Mouse (Mus musculus) forebrain, embryonic 10.5 days (tissue): Measurements from ENCODE around the gene Hist1h3b. TPM values are rescaled to one million over a fixed set of nuclear protein-coding genes. Genes with fewer than 3 reads are reported as not detected.
A peak's percentile ranks its signal among the peaks of the same experiment; 100 is the strongest.
"Not testable (repeated sequence)": the region's sequence is repeated elsewhere in the genome, so short reads cannot be mapped to it uniquely, and the experiment has no call there.

Experiments used
- DNase-seq: peaks from one replicate; pipeline ENCODE4 v3.0.0-alpha.2; 2017; ENCODE audit warnings: low spot score; ENCODE audit errors: extremely low spot score
- H3K27ac ChIP-seq: fragments of 300-500 bp; sonication (generic); 2 replicates; pipeline ENCODE4 v1.5.1; 2016; ENCODE audit warnings: mild to moderate bottlenecking
- H3K27me3 ChIP-seq: fragments of 300-500 bp; sonication (generic); 2 replicates; pipeline ENCODE4 v1.6.1; 2016; ENCODE audit warnings: mild to moderate bottlenecking; ENCODE audit not compliant: poor library complexity, severe bottlenecking
- H3K36me3 ChIP-seq: fragments of 300-500 bp; sonication (generic); replicated peaks from 2 replicates; pipeline ENCODE4 v1.6.1; 2016; ENCODE audit warnings: mild to moderate bottlenecking, moderate library complexity
- H3K4me1 ChIP-seq: fragments of 300-500 bp; sonication (generic); 2 replicates; pipeline ENCODE4 v1.6.1; 2016
- H3K4me3 ChIP-seq: fragments of 300-500 bp; sonication (generic); 2 replicates; pipeline ENCODE4 v1.5.1; 2016; ENCODE audit warnings: mild to moderate bottlenecking, moderate library complexity
- H3K9me3 ChIP-seq: fragments of 300-500 bp; sonication (generic); 2 replicates; pipeline ENCODE4 v1.6.1; 2016; ENCODE audit warnings: mild to moderate bottlenecking, moderate library complexity
- WGBS: fragments of 180-500 bp; shearing (Covaris S2); methylation state at CpG from one replicate; pipeline ENCODE4 v1.1.7; 2016; 5-methylcytosine and 5-hydroxymethylcytosine counted together
- polyA plus RNA-seq: library from polyadenylated mRNA; unstranded; fragments of >200 nt; fragmentation: Nextera tagmentation; extraction: Ambion mirVana; gene quantifications from 2 replicates; pipeline ENCODE4 v1.2.1, GENCODE M21; 2016

Hist1h3b gene
- polyA plus RNA-seq = 9.1 and 9.5 TPM in 2 replicates

DNA sequence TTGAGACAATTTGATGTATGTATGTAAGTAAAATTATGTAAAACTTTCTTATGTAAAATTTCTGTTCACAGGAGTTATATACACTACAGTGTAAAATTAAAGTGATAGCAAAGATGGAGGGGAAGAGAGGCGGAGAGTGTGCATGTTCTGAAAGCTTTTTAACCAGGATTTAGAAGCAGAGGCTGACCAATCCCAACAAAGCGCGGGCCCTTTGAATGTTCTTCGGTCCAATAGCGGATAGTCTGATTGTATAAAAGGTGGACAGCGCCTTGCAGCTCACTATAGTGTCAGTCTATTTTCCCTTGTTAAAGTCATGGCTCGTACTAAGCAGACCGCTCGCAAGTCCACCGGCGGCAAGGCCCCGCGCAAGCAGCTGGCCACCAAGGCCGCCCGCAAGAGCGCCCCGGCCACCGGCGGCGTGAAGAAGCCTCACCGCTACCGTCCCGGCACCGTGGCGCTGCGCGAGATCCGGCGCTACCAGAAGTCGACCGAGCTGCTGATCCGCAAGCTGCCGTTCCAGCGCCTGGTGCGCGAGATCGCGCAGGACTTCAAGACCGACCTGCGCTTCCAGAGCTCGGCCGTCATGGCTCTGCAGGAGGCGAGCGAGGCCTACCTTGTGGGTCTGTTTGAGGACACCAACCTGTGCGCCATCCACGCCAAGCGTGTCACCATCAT is at the start of gene Hist1h3b:
Gene Hist1h3b, plus strand, starts transcription at position 201 of the 675 bp plus-strand sequence.
- peaks cover 39% of the 10 kb centered on the region for H3K4me1 ChIP-seq
- not testable (repeated sequence) for H3K27me3 ChIP-seq, H3K36me3 ChIP-seq, H3K9me3 ChIP-seq
- under 1% methylated on average over 23 of the region's 47 CpGs for WGBS
- DNase-seq = peak; percentile 89
- H3K27ac ChIP-seq = peak within 1 kb of the TSS; percentile 98
- peak within 1 kb of the TSS; percentile 56 for H3K4me3 ChIP-seq

DNA sequence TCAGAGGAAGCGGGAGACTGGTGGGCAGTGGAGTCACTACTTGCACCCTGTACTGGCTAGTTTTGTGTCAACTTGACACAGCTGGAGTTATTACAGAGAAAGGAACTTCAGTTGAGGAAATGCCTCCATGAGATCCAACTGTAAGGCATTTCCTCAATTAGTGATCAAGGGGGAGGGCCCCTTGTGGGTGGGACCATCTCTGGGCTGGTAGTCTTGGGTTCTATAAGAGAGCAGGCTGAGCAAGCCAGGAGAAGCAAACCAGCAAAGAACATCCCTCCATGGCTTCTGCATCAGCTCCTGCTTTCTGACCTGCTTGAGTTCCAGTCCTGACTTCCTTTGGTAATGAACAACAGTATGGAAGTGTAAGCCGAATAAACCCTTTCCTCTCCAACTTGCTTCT is 49.3 kb upstream of the Hist1h3b start:
- peaks cover 17% of the 10 kb centered on the region for H3K4me1 ChIP-seq
- not testable (repeated sequence) for H3K27me3 ChIP-seq, H3K9me3 ChIP-seq, DNase-seq, H3K36me3 ChIP-seq, H3K4me3 ChIP-seq, H3K27ac ChIP-seq
- 84% methylated on average over 2 of the region's 2 CpGs for WGBS

DNA sequence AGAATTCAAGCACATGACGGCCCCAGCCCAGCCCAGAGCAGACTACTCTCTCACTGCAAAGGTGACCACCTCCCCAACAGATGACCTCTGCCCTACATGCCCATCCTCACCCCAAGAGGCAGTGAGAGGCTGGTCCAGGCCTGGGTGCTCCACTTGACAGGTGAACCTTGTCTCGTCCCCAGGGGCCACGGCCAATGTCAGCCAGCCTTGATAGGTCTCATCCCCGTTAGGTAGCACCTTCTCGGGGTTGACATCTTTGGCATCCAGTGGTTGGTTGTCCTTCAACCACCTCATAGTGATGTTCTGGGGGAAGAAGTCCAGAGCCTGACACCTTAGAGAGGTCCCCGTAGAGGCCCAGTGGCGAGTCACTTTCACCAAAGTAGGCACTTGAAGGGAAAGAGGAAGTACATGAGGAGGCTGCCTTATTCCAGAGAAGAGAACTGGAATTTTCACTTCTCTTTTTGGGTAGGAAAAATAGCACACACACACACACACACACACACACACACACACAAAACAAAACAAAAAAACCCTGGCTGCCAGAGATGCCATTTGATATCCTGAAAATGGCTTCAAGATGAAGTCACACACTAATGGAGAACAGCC is 46.2 kb upstream of the Hist1h3b start:
- Histone ChIP-seq H3K27me3 (peaks cover 23% of the 10 kb centered on the region), H3K36me3 (no peaks in the 10 kb centered on the region), H3K4me1 (peaks cover 21% of the 10 kb centered on the region), H3K9me3 (no peaks in the 10 kb centered on the region), H3K27ac (no peak overlapping the region), H3K4me3 (no peak overlapping the region)
- peak; percentile 8 for DNase-seq
- WGBS = 91% methylated on average over 7 of the region's 7 CpGs

DNA sequence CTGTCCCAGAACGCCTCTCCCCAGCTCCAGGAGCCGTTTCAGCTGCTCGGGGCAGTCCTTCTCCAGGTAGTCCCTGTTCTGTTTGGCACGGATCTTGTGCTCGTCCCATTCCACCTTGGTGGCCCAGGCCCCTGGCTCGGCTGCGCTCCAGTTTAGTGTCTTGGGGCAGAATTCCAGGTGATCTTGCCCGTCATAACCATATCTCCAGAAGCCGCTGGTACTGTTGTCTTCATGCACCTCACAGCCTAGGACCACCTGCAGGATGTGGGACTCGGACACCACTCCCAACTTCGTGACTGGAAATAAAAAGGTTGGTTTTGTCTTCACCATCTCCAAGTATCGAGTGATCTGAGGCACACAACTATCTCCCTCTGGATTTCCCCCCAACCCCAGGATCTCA is 45.3 kb upstream of the Hist1h3b start:
- DNase-seq = peak; percentile 12
- no peak overlapping the region for H3K4me3 ChIP-seq
- H3K9me3 ChIP-seq = no peaks in the 10 kb centered on the region
- H3K36me3 ChIP-seq = no peaks in the 10 kb centered on the region
- peaks cover 18% of the 10 kb centered on the region for H3K4me1 ChIP-seq
- 92% methylated on average over 12 of the region's 12 CpGs for WGBS
- H3K27me3 ChIP-seq = peaks cover 32% of the 10 kb centered on the region
- H3K27ac ChIP-seq = peak overlapping the region; percentile 37

DNA sequence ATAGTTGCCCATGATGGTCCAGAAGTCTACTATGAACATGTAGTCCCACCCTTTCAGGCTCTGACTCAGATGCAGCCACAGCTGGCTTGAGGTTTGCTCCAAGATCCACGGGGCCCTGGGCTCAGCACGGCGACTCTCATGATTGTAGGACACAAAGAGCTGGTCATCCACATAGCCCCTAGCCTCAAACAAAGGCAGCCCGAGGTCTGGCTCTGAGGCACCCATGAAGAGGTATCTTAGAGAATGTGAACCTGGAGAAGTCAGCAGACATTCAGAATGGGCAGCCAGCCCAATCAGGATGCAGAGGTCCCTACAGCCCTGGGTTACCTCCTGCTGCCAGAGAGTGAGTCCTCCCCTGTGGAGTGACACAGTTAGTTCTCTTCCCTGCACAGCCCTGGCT is 44.0 kb upstream of the Hist1h3b start:
- Histone ChIP-seq H3K36me3 (no peaks in the 10 kb centered on the region), H3K9me3 (no peaks in the 10 kb centered on the region), H3K27me3 (peaks cover 38% of the 10 kb centered on the region), H3K27ac (no peak overlapping the region), H3K4me3 (no peak overlapping the region), H3K4me1 (peaks cover 18% of the 10 kb centered on the region)
- WGBS = 85% methylated on average over 4 of the region's 4 CpGs
- peak; percentile 10 for DNase-seq

DNA sequence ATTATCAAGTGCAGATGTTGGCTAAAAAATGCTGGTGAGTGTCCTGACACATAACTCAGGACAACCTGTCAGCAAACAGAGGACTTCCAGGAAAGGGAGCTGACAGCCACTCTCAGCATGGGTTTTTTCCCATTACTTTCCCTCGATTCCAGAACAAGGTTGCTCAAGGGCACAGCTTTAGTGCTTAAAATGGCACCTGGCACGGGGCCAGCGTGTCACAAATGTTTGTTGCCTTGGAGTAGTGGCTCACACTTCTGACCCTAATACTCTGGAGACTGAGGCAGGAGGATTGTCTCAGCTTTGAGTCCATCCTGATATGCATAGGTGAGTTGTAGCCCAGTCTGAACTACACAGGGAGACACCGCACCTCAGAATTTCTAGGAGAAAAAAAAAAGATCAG is 43.4 kb upstream of the Hist1h3b start:
- DNase-seq = peak; percentile 12
- 84% methylated on average over 4 of the region's 4 CpGs for WGBS

DNA sequence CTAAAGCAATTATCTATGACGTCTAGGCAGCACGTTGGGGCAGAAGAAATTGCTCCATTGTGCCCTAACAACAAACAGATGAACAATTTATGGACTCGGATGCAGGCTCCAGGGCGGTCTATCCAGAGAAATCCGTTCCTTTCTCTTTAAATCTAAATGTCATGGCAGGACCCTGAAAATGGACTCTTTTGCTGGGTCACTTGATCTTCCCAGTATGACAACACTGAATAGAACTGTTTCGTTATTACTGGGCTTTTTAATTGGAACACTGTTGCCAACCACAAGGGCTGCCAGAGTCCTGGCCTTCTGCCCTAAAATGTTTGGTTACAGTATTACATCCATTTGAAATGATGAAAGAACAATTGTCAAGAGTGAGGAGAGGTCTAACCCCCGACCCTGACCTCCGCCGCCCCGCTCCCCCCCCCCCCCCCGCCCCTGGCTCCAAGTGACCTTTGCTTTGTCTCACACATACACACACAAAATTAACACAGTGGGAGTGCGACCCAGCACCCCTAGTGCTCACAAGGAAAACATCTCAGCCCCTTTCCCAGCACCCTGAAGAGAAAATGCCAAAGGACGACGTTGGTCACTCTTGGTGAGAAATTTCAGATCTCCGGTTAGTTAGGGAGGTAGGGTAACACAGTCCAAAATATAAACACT is 42.2 kb upstream of the Hist1h3b start:
- H3K27ac ChIP-seq = peak overlapping the region; percentile 76
- 26% methylated on average over 15 of the region's 15 CpGs for WGBS
- H3K36me3 ChIP-seq = no peaks in the 10 kb centered on the region
- DNase-seq = peak; percentile 14
- peaks cover 38% of the 10 kb centered on the region for H3K27me3 ChIP-seq
- peaks cover 18% of the 10 kb centered on the region for H3K4me1 ChIP-seq
- H3K4me3 ChIP-seq = peak overlapping the region; percentile 44
- H3K9me3 ChIP-seq = no peaks in the 10 kb centered on the region

More for the DNA sequence above, 43.4 kb upstream of the Hist1h3b start:
- Histone ChIP-seq H3K27me3 (peaks cover 38% of the 10 kb centered on the region), H3K36me3 (no peaks in the 10 kb centered on the region), H3K27ac (no peak overlapping the region), H3K4me1 (peaks cover 18% of the 10 kb centered on the region), H3K4me3 (no peak overlapping the region), H3K9me3 (no peaks in the 10 kb centered on the region)

DNA sequence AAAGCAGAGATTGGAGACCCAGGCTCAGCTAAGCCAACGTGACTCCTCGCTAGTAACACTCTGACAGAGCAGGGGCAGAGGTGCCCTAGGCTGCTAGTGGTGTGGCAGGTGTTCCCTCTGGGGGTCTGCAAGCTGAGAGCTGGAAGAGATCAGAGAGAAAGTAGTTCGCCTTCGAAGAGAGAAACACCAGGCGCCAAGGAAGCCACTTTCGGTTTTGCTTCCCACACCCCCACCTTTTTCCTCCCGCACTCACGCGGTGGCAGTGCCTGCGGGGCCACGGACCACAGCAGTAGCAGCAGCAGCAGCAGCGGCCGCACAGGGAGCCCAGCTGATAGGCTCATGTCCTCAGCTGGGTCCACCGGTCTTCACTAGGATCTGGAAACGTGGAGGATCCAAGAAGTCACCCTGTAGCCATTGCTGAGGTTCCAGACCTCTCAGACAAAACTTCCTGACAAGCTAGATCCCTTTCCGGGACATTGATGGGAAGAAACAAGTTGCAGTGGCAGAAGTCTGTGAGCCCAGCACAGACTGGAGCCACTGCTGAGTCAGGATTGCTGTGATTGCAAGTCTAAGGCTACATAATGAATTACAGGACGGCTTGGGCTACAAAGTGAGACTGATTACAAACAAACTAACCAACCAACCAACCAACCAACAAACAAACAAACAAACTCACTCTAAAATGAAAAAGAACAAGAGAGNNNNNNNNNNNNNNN is 41.5 kb upstream of the Hist1h3b start, which contains the start of gene Hfe:
Gene Hfe, minus strand, starts transcription at position 481 of the 716 bp plus-strand sequence.
- Histone ChIP-seq H3K4me3 (peak within 1 kb of the TSS; percentile 44), H3K27me3 (peaks cover 38% of the 10 kb centered on the region), H3K36me3 (no peaks in the 10 kb centered on the region), H3K27ac (peak within 1 kb of the TSS; percentile 76), H3K4me1 (peaks cover 20% of the 10 kb centered on the region), H3K9me3 (no peaks in the 10 kb centered on the region)
- 4% methylated on average over 17 of the region's 17 CpGs for WGBS
- DNase-seq = peak; percentile 44

DNA sequence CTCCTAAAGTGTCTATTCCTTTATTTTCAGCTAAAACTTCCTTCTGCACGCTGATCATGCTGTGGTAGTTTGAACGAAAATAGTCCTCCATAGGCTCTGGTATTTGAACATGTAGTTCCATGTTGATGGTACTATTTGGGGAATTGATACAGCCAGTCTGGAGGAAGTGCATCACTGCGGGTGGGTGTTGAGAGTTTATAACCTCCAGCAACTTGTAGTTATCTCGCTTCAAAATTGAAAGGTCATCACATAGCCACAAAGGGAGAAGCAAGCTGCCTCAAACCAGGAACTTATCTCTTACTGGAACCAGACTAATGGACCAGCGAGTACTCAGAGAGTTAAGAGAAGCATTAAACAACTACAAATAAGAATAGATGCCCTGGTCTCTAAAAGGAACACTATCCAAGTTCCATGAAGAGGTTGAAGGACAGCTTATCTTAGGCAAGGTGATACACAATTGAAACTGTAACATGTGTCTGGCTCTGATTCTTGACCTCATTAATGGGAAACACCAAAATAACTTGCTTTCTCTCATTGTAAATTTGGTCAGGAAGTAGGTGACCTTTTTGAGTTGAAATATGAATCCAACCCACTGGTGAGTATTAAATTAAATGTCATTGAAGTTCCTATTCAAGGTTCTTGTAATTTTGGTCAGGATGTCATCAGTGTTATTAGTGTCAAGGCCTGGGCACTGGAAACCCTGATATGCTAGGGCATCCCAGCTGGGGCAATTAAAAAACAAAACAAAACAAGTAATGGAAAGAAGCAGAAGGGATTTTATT is 35.6 kb upstream of the Hist1h3b start:
- WGBS = 92% methylated on average over 5 of the region's 5 CpGs
- no peak for DNase-seq
- Histone ChIP-seq H3K9me3 (no peaks in the 10 kb centered on the region), H3K27me3 (peaks cover 9% of the 10 kb centered on the region), H3K4me3 (no peak overlapping the region), H3K27ac (no peak overlapping the region), H3K4me1 (0 out of 2 replicates have a peak, but pooled peaks cover 2% of the 10 kb centered on the region), H3K36me3 (no peaks in the 10 kb centered on the region)

DNA sequence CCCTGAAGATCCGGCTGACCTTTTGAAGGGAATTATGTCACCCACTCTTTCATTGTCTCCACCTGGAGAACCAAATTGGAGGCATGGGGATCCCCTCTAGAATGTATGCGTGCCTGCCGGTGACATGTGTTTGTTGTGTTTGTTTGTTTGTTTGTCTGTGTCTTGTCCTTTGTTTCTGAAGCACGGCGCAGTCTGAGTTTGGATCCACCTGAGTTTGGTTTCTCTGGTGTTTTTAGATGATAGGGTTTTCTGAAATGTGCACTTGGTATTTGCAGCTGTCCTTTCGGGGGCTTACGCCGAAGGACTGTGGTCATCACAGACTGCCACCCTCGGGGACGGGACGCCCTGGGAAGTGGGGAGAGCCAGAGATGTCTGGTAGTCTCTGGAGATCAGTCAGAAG is 34.9 kb upstream of the Hist1h3b start:
- peaks cover 2% of the 10 kb centered on the region; the same call in 1 of the 2 replicates for H3K27me3 ChIP-seq
- DNase-seq = peak; percentile 10
- 60% methylated on average over 11 of the region's 11 CpGs for WGBS
- 0 out of 2 replicates have a peak, but pooled peaks cover 2% of the 10 kb centered on the region for H3K4me1 ChIP-seq
- H3K9me3 ChIP-seq = no peaks in the 10 kb centered on the region
- H3K36me3 ChIP-seq = no peaks in the 10 kb centered on the region
- no peak overlapping the region for H3K27ac ChIP-seq
- no peak overlapping the region for H3K4me3 ChIP-seq

DNA sequence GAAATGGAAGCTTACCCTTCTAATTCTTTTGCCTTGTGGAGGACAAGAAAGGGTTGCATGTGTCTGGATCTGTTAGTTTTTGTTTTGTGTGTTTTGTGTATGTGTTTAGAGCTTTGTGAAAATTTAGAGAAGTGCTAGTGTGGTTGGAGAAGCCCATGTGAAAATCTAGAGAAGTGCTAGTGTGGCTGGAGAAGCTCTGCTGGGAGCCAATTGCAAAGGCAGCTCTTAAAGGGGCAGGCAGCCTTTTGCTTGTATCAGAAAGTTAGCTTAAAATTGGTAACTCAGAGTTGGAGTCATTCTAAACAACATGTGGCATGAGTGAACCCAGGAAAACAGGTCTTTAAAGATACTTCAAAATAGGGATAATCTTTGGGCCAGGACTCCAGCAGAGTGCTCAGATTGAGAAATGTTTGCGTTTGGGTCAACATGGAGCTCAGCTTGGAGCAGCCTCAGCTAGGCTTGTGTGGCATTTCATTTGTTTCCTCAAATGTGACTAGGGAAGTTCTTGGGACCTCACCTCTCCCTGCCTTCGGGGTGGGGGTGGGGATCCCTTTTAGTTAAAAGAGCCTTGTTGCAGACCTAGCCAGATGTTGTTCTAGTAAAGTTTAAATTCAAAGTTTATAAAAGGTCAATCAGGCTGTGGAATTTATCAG is 34.3 kb upstream of the Hist1h3b start:
- H3K27ac ChIP-seq = not testable (repeated sequence)
- peak; percentile 6 for DNase-seq

More for the DNA sequence above, 34.3 kb upstream of the Hist1h3b start:
- H3K36me3 ChIP-seq, H3K4me3 ChIP-seq, H3K9me3 ChIP-seq, H3K27me3 ChIP-seq, H3K4me1 ChIP-seq: not testable (repeated sequence)
- WGBS = 16% methylated on average over 2 of the region's 2 CpGs
